Mouse (Mus musculus) hindbrain, embryonic 15.5 days (tissue): ENCODE measurements around the gene Gsc. TPM values are rescaled to one million over a fixed set of nuclear protein-coding genes. Genes with fewer than 3 reads are reported as not detected.

Experiments used
- ATAC-seq: fragments of 200-750 bp; cut with Nextera tagmentation; 2 replicates; pipeline ENCODE4 v1.8.0; 2017; ENCODE audit warnings: low read depth, moderate number of reproducible peaks, moderate TSS enrichment; ENCODE audit not compliant: low FRiP score
- H3K27ac ChIP-seq: fragments of 300-500 bp; sonication (generic); replicated peaks from 2 replicates; pipeline ENCODE4 v1.5.1; 2015; ENCODE audit warnings: mild to moderate bottlenecking, inconsistent platforms
- H3K27me3 ChIP-seq: fragments of 300-500 bp; sonication (generic); 2 replicates; pipeline ENCODE4 v1.6.1; 2015; ENCODE audit warnings: control low read depth, inconsistent platforms
- H3K36me3 ChIP-seq: fragments of 300-500 bp; sonication (generic); 2 replicates; pipeline ENCODE4 v1.6.1; 2015; ENCODE audit warnings: control low read depth, inconsistent platforms
- H3K4me1 ChIP-seq: fragments of 300-500 bp; sonication (generic); replicated peaks from 2 replicates; pipeline ENCODE4 v1.6.1; 2015; ENCODE audit warnings: control low read depth, inconsistent platforms
- H3K4me2 ChIP-seq: fragments of 300-500 bp; sonication (generic); 2 replicates; pipeline ENCODE4 v1.6.1; 2015; ENCODE audit warnings: moderate library complexity, mild to moderate bottlenecking, inconsistent platforms
- H3K4me3 ChIP-seq: fragments of 300-500 bp; sonication (generic); 2 replicates; pipeline ENCODE4 v1.5.1; 2015; ENCODE audit warnings: mild to moderate bottlenecking, inconsistent platforms
- H3K9ac ChIP-seq: fragments of 300-500 bp; sonication (generic); 2 replicates; pipeline ENCODE4 v1.6.1; 2015; ENCODE audit warnings: inconsistent platforms
- H3K9me3 ChIP-seq: fragments of 300-500 bp; sonication (generic); 2 replicates; pipeline ENCODE4 v1.6.1; 2016; ENCODE audit warnings: control low read depth, inconsistent platforms
- WGBS: fragments of 180-500 bp; shearing (Covaris S2); methylation state at CpG from one replicate; pipeline ENCODE4 v1.1.7; 2015; 5-methylcytosine and 5-hydroxymethylcytosine counted together
- polyA plus RNA-seq: library from polyadenylated mRNA; unstranded; fragments of >200 nt; fragmentation: Nextera tagmentation; extraction: Ambion mirVana; gene quantifications from 2 replicates; pipeline ENCODE4 v1.2.1, GENCODE M21; 2015

The Gsc gene
- 0.16 and 0.21 TPM in 2 replicates for polyA plus RNA-seq

- peaks cover 28% of the 10 kb centered on the region for H3K4me1 ChIP-seq
- H3K36me3 ChIP-seq, result no peaks in the 10 kb centered on the region
- H3K27ac ChIP-seq, result no peak within 1 kb of the TSS
- H3K9me3 ChIP-seq, result no peaks in the 10 kb centered on the region
- peak within 1 kb of the TSS; percentile 38 for H3K4me3 ChIP-seq
- H3K27me3 ChIP-seq, result peaks cover 63% of the 10 kb centered on the region
- H3K4me2 ChIP-seq, result peak within 1 kb of the TSS; percentile 69
- under 1% methylated on average over 87 of the region's 97 CpGs for WGBS
- H3K9ac ChIP-seq, result no peak within 1 kb of the TSS
- 0 out of 2 replicates have a peak, but pooled peaks have one; percentile 55 for ATAC-seq
Measured at GRCm38 (mm10) chr12:104472601-104473424, at the start of gene Gsc. Gsc (minus strand) TSS chr12:104473330.

GRCm38 (mm10) chr12:104519721-104520120 lies 46.6 kb upstream of the Gsc start:
- WGBS, result 92% methylated on average over 5 of the region's 5 CpGs
- Histone ChIP-seq H3K36me3 (no peaks in the 10 kb centered on the region), H3K4me2 (no peak overlapping the region), H3K9me3 (no peaks in the 10 kb centered on the region), H3K4me1 (no peaks in the 10 kb centered on the region), H3K27me3 (no peaks in the 10 kb centered on the region), H3K9ac (no peak overlapping the region), H3K27ac (no peak overlapping the region), H3K4me3 (no peak overlapping the region)
- ATAC-seq, result no peak

GRCm38 (mm10) chr12:104507911-104508310 lies 34.8 kb upstream of the Gsc start:
- Histone ChIP-seq H3K27ac (no peak overlapping the region), H3K9me3 (no peaks in the 10 kb centered on the region), H3K27me3 (no peaks in the 10 kb centered on the region), H3K9ac (no peak overlapping the region), H3K36me3 (no peaks in the 10 kb centered on the region), H3K4me1 (no peaks in the 10 kb centered on the region), H3K4me3 (no peak overlapping the region), H3K4me2 (no peak overlapping the region)
- 34% methylated on average over 7 of the region's 7 CpGs for WGBS
- no peak for ATAC-seq

GRCm38 (mm10) chr12:104492009-104492408 lies 18.9 kb upstream of the Gsc start:
- no peak for ATAC-seq
- Histone ChIP-seq H3K27me3 (no peaks in the 10 kb centered on the region), H3K4me2 (no peak overlapping the region), H3K9ac (no peak overlapping the region), H3K36me3 (no peaks in the 10 kb centered on the region), H3K4me1 (no peaks in the 10 kb centered on the region), H3K9me3 (no peaks in the 10 kb centered on the region), H3K4me3 (no peak overlapping the region), H3K27ac (no peak overlapping the region)
- WGBS, result 63% methylated on average over 6 of the region's 6 CpGs

- Histone ChIP-seq H3K9me3 (no peaks in the 10 kb centered on the region), H3K36me3 (no peaks in the 10 kb centered on the region), H3K27ac (no peak overlapping the region), H3K27me3 (0 out of 2 replicates have a peak, but pooled peaks cover 4% of the 10 kb centered on the region), H3K9ac (no peak overlapping the region), H3K4me2 (no peak overlapping the region), H3K4me1 (no peaks in the 10 kb centered on the region), H3K4me3 (no peak overlapping the region)
- ATAC-seq, result no peak
- 73% methylated on average over 8 of the region's 8 CpGs for WGBS
Measured at GRCm38 (mm10) chr12:104486205-104486604, 13.1 kb upstream of the Gsc start.

- H3K27me3 ChIP-seq, result peaks cover 14% of the 10 kb centered on the region
- 39% methylated on average over 3 of the region's 3 CpGs for WGBS
- no peaks in the 10 kb centered on the region for H3K36me3 ChIP-seq
- H3K4me2 ChIP-seq, result no peak overlapping the region
- H3K4me3 ChIP-seq, result no peak overlapping the region
- ATAC-seq, result no peak
- H3K9ac ChIP-seq, result no peak overlapping the region
- no peaks in the 10 kb centered on the region for H3K9me3 ChIP-seq
- no peak overlapping the region for H3K27ac ChIP-seq
- H3K4me1 ChIP-seq, result no peaks in the 10 kb centered on the region
Measured at GRCm38 (mm10) chr12:104485161-104485560, 12.0 kb upstream of the Gsc start.

- no peaks in the 10 kb centered on the region for H3K36me3 ChIP-seq
- peaks cover 42% of the 10 kb centered on the region for H3K27me3 ChIP-seq
- H3K9me3 ChIP-seq, result no peaks in the 10 kb centered on the region
- H3K4me2 ChIP-seq, result no peak overlapping the region
- no peak overlapping the region for H3K4me3 ChIP-seq
- no peak overlapping the region for H3K27ac ChIP-seq
- WGBS, result 67% methylated on average over 10 of the region's 10 CpGs
- ATAC-seq, result no peak
- no peak overlapping the region for H3K9ac ChIP-seq
- no peaks in the 10 kb centered on the region for H3K4me1 ChIP-seq
Measured at GRCm38 (mm10) chr12:104481007-104481406, 7.9 kb upstream of the Gsc start.

- no peak overlapping the region for H3K4me2 ChIP-seq
- H3K36me3 ChIP-seq, result no peaks in the 10 kb centered on the region
- H3K9ac ChIP-seq, result no peak overlapping the region
- no peak for ATAC-seq
- WGBS, result under 1% methylated on average over 4 of the region's 4 CpGs
- H3K4me3 ChIP-seq, result no peak overlapping the region
- no peaks in the 10 kb centered on the region for H3K9me3 ChIP-seq
- H3K27ac ChIP-seq, result no peak overlapping the region
- peaks cover 53% of the 10 kb centered on the region for H3K27me3 ChIP-seq
- peaks cover 6% of the 10 kb centered on the region for H3K4me1 ChIP-seq
Measured at GRCm38 (mm10) chr12:104478193-104478592, 5.1 kb upstream of the Gsc start.

GRCm38 (mm10) chr12:104477501-104477900 lies 4.4 kb upstream of the Gsc start:
- Histone ChIP-seq H3K4me3 (no peak overlapping the region), H3K9ac (no peak overlapping the region), H3K27me3 (peaks cover 55% of the 10 kb centered on the region), H3K4me2 (no peak overlapping the region), H3K27ac (no peak overlapping the region), H3K4me1 (peaks cover 13% of the 10 kb centered on the region), H3K36me3 (no peaks in the 10 kb centered on the region), H3K9me3 (no peaks in the 10 kb centered on the region)
- 3% methylated on average over 7 of the region's 7 CpGs for WGBS
- no peak for ATAC-seq

- Histone ChIP-seq H3K9ac (no peak overlapping the region), H3K36me3 (no peaks in the 10 kb centered on the region), H3K4me2 (no peak overlapping the region), H3K27ac (no peak overlapping the region), H3K27me3 (peaks cover 58% of the 10 kb centered on the region), H3K4me1 (peaks cover 17% of the 10 kb centered on the region), H3K4me3 (no peak overlapping the region), H3K9me3 (no peaks in the 10 kb centered on the region)
- under 1% methylated on average over 12 of the region's 12 CpGs for WGBS
- no peak for ATAC-seq
Measured at GRCm38 (mm10) chr12:104477066-104477465, 3.9 kb upstream of the Gsc start.

GRCm38 (mm10) chr12:104475946-104476345 lies 2.8 kb upstream of the Gsc start:
- Histone ChIP-seq H3K4me1 (peaks cover 28% of the 10 kb centered on the region), H3K27me3 (peaks cover 62% of the 10 kb centered on the region), H3K4me3 (no peak overlapping the region), H3K9me3 (no peaks in the 10 kb centered on the region), H3K27ac (no peak overlapping the region), H3K4me2 (no peak overlapping the region), H3K36me3 (no peaks in the 10 kb centered on the region), H3K9ac (no peak overlapping the region)
- no peak for ATAC-seq
- under 1% methylated on average over 21 of the region's 21 CpGs for WGBS

- Histone ChIP-seq H3K9ac (no peak overlapping the region), H3K4me1 (peaks cover 28% of the 10 kb centered on the region), H3K36me3 (no peaks in the 10 kb centered on the region), H3K4me3 (no peak overlapping the region), H3K4me2 (no peak overlapping the region), H3K27me3 (peaks cover 63% of the 10 kb centered on the region), H3K27ac (no peak overlapping the region), H3K9me3 (no peaks in the 10 kb centered on the region)
- whole genome bisulfite sequencing, result 2% methylated on average over 22 of the region's 22 CpGs
- no peak for ATAC-seq
Measured at GRCm38 (mm10) chr12:104474881-104475740, 2.0 kb upstream of the Gsc start.
